Mouse (Mus musculus) MEL (cell line): ENCODE results near the gene Coro1a.

Experiments
- GABPA ChIP-seq: IDR thresholded peaks from 2 replicates; pipeline ENCODE4 v1.6.1; 2012; ENCODE audit warnings: low read depth, mild to moderate bottlenecking, inconsistent platforms, low read length, improper control_type of control experiment, moderate library complexity
- JUND ChIP-seq: IDR thresholded peaks from 2 replicates; pipeline ENCODE4 v1.6.1; 2011; ENCODE audit warnings: low read depth, mild to moderate bottlenecking, improper control_type of control experiment, low read length
- MAFK ChIP-seq: IDR thresholded peaks from 2 replicates; pipeline ENCODE4 v1.6.1; 2011; ENCODE audit warnings: low read depth, mild to moderate bottlenecking, low read length, improper control_type of control experiment, borderline replicate concordance
- POLR2A ChIP-seq, 2 experiments: IDR thresholded peaks; 2 replicates each; pipeline ENCODE4 v1.6.1; 2011 to 2012; ENCODE audit warnings: low read length in 2 of 2, mild to moderate bottlenecking in 2 of 2, control low read depth in 1 of 2, improper control_type of control experiment in 1 of 2, low read depth in 1 of 2, moderate library complexity in 1 of 2; ENCODE audit not compliant: control insufficient read depth in 1 of 2, insufficient read depth in 1 of 2, poor library complexity in 1 of 2
- SIN3A ChIP-seq: IDR thresholded peaks from 2 replicates; pipeline ENCODE4 v1.6.1; 2012; ENCODE audit warnings: low read length, improper control_type of control experiment, inconsistent platforms

- TF ChIP-seq JUND (no peak), SIN3A (no peak), POLR2A (IDR thresholded peaks at IDR 0.05; ENCODE audit: control insufficient read depth in 1 of 2, insufficient read depth in 1 of 2, low read depth in 1 of 2, low read length in 2 of 2, poor library complexity in 1 of 2) (no peak), GABPA (no peak), MAFK (no peak)
Observed at GRCm38 (mm10) chr7:126696886-126697285, 10.7 kb downstream of the Coro1a start.
